Mouse (Mus musculus) neural tube, embryonic 12.5 days (tissue): ENCODE data around the gene Cldn7. TPM values are rescaled to one million over a fixed set of nuclear protein-coding genes. Genes with fewer than 3 reads are reported as not detected.
"Not testable (repeated sequence)": the region's sequence is repeated elsewhere in the genome, so short reads cannot be mapped to it uniquely, and the experiment has no call there.

Source experiments
- ATAC-seq: fragments of 200-750 bp; cut with Nextera tagmentation; 2 replicates; pipeline ENCODE4 v1.8.0; 2017; ENCODE audit warnings: low read depth, mild to moderate bottlenecking, moderate TSS enrichment, moderate library complexity; ENCODE audit not compliant: low FRiP score
- H3K27ac ChIP-seq: fragments of 300-500 bp; sonication (generic); 2 replicates; pipeline ENCODE4 v1.5.1; 2016
- H3K27me3 ChIP-seq: fragments of 300-500 bp; sonication (generic); replicated peaks from 2 replicates; pipeline ENCODE4 v1.6.1; 2016; ENCODE audit warnings: mild to moderate bottlenecking
- H3K36me3 ChIP-seq: fragments of 300-500 bp; sonication (generic); 2 replicates; pipeline ENCODE4 v1.6.1; 2016; ENCODE audit warnings: mild to moderate bottlenecking
- H3K4me1 ChIP-seq: fragments of 300-500 bp; sonication (generic); 2 replicates; pipeline ENCODE4 v1.6.1; 2016
- H3K4me2 ChIP-seq: fragments of 300-500 bp; sonication (generic); replicated peaks from 2 replicates; pipeline ENCODE4 v1.6.1; 2016; ENCODE audit warnings: mild to moderate bottlenecking
- H3K4me3 ChIP-seq: fragments of 300-500 bp; sonication (generic); 2 replicates; pipeline ENCODE4 v1.5.1; 2016
- H3K9ac ChIP-seq: fragments of 300-500 bp; sonication (generic); 2 replicates; pipeline ENCODE4 v1.6.1; 2016; ENCODE audit warnings: mild to moderate bottlenecking
- H3K9me3 ChIP-seq: fragments of 300-500 bp; sonication (generic); 2 replicates; pipeline ENCODE4 v1.6.1; 2016; ENCODE audit warnings: mild to moderate bottlenecking
- WGBS: fragments of 180-500 bp; shearing (Covaris S2); methylation state at CpG from one replicate; pipeline ENCODE4 v1.1.7; 2016; 5-methylcytosine and 5-hydroxymethylcytosine counted together
- polyA plus RNA-seq: library from polyadenylated mRNA; unstranded; fragments of >200 nt; fragmentation: Nextera tagmentation; extraction: Ambion mirVana; gene quantifications from 2 replicates; pipeline ENCODE4 v1.2.1, GENCODE M21; 2016

Cldn7 gene
- polyA plus RNA-seq, 1 experiment from 2014 or later = 2.1 TPM

DNA sequence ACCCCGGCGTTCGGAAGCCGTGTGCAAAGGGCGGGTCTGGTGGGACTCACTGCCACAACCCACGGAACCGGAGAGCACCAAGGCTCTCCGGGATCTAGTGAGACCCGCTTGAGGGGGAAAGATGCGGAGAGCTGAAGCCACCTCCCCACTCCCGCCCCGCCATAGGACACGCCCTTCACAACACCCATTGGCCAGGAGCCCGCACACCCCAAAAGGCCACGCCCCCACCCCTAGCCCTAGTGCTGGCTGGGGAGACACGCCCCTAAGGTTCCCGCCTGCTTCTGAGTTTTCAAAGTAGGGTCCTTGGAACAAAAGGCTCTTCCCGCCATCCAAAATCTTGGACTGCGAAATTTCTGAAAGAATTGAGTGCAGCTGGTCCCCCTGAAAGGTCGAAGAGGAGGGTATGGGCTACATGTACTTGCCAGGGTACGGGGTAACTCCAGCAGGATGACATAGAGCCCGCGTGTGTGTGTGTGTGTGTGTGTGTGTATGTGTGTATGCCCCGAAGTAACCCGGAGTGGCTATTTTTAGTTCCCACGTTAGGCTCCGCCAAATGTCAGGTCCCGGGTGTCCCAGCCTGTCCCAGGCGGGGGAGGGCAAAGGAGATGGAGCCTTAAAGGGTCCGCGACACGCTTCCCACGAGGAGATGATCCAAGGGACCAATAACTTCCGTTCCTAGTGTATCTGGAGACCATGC, 16.4 kb upstream of the Cldn7 start, which contains the start of gene Slc2a4:
Slc2a4 (minus strand) TSS at position 123 of the 697 bp plus-strand sequence.
- H3K4me1 ChIP-seq = peaks cover 9% of the 10 kb centered on the region

DNA sequence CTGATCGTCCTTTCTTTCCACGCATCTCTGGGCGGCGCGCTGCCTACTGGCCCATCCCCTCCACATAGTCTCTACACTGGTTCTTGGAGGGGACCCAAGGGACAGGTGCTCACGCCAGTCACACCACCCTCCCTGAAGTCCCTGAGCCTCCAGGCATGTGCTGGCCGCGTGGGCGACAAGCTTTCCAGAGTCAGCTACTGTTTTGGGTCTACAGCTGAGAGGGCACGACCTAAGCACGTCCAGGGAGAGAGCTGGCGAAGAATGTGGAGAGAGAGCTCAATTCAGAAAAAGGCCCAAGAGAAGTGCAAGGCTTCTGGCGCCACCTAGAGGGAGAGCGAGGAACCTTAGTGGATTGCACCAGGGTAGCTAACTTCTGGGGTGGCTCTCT, 15.8 kb upstream of the Cldn7 start:
- Histone ChIP-seq H3K4me1 (peaks cover 9% of the 10 kb centered on the region), H3K4me2 (peak overlapping the region; percentile 62), H3K27me3 (0 out of 2 replicates have a peak, but pooled peaks cover 5% of the 10 kb centered on the region), H3K9ac (peak overlapping the region; percentile 30), H3K27ac (no peak overlapping the region), H3K9me3 (no peaks in the 10 kb centered on the region), H3K36me3 (peaks cover 13% of the 10 kb centered on the region; the same call in 1 of the 2 replicates), H3K4me3 (peak overlapping the region; percentile 41)
- under 1% methylated on average over 14 of the region's 14 CpGs for WGBS
- peak; percentile 48 for ATAC-seq

More for the DNA sequence above, 16.4 kb upstream of the Cldn7 start, which contains the start of gene Slc2a4:
- Histone ChIP-seq H3K4me3 (peak within 1 kb of the TSS; percentile 41), H3K27me3 (0 out of 2 replicates have a peak, but pooled peaks cover 5% of the 10 kb centered on the region), H3K36me3 (peaks cover 13% of the 10 kb centered on the region; the same call in 1 of the 2 replicates), H3K9me3 (no peaks in the 10 kb centered on the region), H3K9ac (peak within 1 kb of the TSS; percentile 55), H3K27ac (peak within 1 kb of the TSS; percentile 42; the same call in 1 of the 2 replicates), H3K4me2 (peak within 1 kb of the TSS; percentile 62)
- under 1% methylated on average over 33 of the region's 34 CpGs for WGBS
- peak; percentile 92 for ATAC-seq

DNA sequence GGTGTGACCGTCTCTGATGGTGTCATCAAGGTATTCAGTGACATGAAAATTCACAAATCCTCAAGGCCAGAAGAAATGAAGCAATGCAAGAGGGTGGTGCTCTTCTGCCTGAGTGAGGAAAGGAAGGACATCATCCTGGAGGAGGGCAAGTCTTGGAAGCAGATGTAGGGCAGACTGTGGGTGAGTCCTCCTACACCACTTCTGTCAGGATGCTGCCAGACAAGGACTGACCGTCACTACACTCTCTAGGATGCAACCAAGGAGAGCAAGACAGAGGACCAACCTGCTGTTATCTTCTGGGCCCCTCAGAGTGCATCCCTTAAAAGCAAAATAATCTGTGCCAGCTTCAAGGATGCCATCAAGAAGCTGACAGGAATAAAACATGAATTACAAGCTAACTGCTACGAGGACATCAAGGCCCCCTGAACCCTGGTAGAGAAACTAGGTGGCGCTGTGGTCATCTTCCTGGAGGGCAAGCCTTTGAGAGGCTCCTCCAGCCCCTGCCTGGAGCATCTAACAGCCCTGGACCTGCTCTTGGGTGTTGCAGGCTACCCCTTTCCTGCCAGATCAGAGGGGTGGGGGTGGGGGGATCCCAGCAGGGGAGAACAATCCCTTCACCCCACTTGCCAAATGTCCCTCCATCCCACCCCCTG, 13.6 kb upstream of the Cldn7 start:
- ATAC-seq = no peak
- Histone ChIP-seq H3K27ac (no peak overlapping the region), H3K4me2 (no peak overlapping the region), H3K27me3 (peaks cover 7% of the 10 kb centered on the region; the same call in 1 of the 2 replicates), H3K4me3 (no peak overlapping the region), H3K9ac (no peak overlapping the region), H3K4me1 (peaks cover 9% of the 10 kb centered on the region), H3K36me3 (no peaks in the 10 kb centered on the region), H3K9me3 (no peaks in the 10 kb centered on the region)
- 47% methylated on average over 4 of the region's 4 CpGs for WGBS

DNA sequence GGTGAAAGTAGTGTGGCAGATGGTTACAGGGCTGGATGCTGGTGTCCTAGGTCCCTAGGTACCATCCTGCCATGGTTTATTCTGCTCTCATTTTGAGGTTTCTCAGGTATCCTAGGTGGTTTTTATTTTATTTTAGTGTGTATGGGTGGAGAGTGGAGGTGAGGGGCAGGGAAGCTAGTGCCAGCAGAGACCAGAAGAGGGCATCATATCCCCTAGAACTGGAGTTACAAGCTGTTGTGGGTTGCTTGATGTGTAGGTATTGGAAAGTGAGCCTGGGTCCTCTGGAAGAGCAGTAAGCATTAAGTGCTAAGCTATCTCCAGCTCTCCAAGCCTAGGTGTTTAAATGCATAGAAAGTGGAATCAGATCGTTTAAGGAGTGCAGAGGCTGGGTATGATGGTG, 12.3 kb upstream of the Cldn7 start:
- 43% methylated on average over 1 of the region's 1 CpGs for WGBS
- no peaks in the 10 kb centered on the region for H3K9me3 ChIP-seq
- no peaks in the 10 kb centered on the region for H3K36me3 ChIP-seq
- no peak overlapping the region for H3K4me3 ChIP-seq
- peaks cover 7% of the 10 kb centered on the region; the same call in 1 of the 2 replicates for H3K27me3 ChIP-seq
- H3K27ac ChIP-seq = no peak overlapping the region
- no peak for ATAC-seq
- no peak overlapping the region for H3K4me2 ChIP-seq
- peaks cover 6% of the 10 kb centered on the region for H3K4me1 ChIP-seq
- H3K9ac ChIP-seq = no peak overlapping the region

DNA sequence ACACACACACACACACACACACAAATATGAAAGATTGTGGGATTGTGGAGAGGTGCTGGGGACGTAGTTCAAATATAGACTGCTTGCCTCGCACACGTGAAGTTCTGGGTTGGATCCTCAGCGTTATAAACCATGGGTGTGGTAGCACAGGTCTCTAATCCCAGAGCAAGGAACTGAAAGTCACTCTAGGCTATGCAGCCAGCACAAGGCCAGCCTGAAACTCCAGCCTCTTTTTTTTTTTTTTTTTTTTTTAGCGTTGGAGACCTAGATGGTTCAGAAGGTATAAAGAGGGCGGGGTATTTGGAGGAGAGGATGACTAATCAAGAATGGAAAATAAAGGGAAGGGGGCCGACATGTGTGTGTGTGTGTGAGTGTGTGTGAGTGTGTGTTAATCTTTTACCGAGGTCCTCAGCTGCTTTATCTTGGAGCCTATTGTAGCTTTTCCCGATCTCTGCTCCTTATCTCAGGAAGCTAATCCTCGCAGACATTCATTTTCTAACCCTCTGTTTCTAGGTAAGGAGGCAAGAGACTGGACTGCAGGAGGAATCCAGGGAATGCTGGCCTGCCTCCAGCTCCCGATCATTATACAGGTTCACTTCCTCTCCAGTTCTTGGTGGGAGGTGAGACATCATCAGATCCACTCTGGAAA, 11.2 kb upstream of the Cldn7 start:
- ATAC-seq = no peak
- Histone ChIP-seq H3K27ac (no peak overlapping the region), H3K9ac (no peak overlapping the region), H3K4me2 (no peak overlapping the region), H3K4me1 (0 out of 2 replicates have a peak, but pooled peaks cover 2% of the 10 kb centered on the region), H3K4me3 (no peak overlapping the region), H3K36me3 (no peaks in the 10 kb centered on the region), H3K9me3 (no peaks in the 10 kb centered on the region), H3K27me3 (peaks cover 7% of the 10 kb centered on the region; the same call in 1 of the 2 replicates)
- WGBS = 75% methylated on average over 11 of the region's 11 CpGs

DNA sequence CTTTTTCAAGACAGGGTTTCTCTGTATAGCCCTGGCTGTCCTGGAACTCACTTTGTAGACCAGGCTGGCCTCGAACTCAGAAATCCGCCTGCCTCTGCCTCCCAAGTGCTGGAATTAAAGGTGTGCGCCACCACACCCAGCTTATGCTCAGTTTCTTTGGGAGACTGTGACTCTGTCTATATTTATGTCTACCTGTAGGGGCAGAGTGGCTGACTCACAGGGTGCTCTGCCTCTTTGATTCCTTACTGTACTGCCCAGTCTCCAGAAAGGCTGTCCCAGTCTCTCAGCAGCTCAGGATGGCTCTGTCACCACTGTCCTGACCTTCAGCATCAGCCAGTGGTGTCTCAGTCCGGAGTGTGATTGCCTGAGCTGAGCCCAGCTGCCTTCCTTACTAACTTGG, 9.0 kb upstream of the Cldn7 start:
- not testable (repeated sequence) for H3K4me2 ChIP-seq, H3K27ac ChIP-seq, H3K9ac ChIP-seq, H3K9me3 ChIP-seq, H3K4me1 ChIP-seq, ATAC-seq, H3K4me3 ChIP-seq, H3K36me3 ChIP-seq, H3K27me3 ChIP-seq
- WGBS = 81% methylated on average over 4 of the region's 4 CpGs

DNA sequence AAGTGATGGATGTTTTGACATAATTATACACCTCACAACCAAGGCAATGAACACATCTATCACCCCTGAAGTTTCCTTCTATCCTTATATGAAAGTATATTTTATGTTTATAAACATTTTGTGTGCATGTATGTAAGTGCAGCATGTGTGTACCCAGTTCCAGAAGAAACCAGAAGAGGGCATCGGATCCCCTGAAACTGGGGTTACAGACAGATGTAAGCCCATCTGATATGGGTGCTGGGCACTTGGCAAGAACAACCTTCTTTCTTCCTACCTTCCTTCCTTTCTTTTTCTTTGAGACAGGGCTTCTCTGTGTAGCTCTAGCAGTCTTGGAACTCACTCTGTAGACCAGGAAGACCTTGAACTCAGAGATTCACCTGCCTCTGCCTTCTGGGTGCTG, 8.4 kb upstream of the Cldn7 start:
- WGBS = 74% methylated on average over 1 of the region's 1 CpGs

DNA sequence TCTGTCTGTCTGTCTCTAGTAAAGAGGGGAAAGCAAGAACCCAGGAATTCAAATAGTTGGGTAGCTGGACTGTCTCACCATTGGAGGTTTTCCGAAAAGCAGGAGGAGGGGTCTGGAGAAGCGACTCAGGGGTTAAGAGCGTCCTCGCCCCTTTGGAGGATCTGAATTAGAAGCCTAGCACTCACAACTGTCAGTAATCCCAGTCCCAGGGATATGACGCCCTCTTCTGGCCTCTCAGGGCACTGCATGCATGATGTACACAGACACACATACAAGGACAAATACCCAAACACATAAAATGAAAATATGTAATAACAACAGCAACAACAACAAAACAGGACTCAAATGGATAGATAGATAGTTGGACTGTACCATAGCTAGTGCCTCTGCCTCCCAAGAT, 4.0 kb upstream of the Cldn7 start:
- Histone ChIP-seq H3K4me2 (no peak overlapping the region), H3K4me3 (no peak overlapping the region), H3K36me3 (no peaks in the 10 kb centered on the region), H3K27me3 (peaks cover 43% of the 10 kb centered on the region), H3K4me1 (peaks cover 5% of the 10 kb centered on the region; the same call in 1 of the 2 replicates), H3K9ac (no peak overlapping the region), H3K9me3 (no peaks in the 10 kb centered on the region), H3K27ac (no peak overlapping the region)
- 33% methylated on average over 5 of the region's 5 CpGs for WGBS
- no peak for ATAC-seq

More for the DNA sequence above, 8.4 kb upstream of the Cldn7 start:
- Histone ChIP-seq H3K36me3 (no peaks in the 10 kb centered on the region), H3K9me3 (no peaks in the 10 kb centered on the region), H3K27ac (no peak overlapping the region), H3K4me1 (no peaks in the 10 kb centered on the region), H3K27me3 (peaks cover 5% of the 10 kb centered on the region; the same call in 1 of the 2 replicates), H3K4me3 (no peak overlapping the region), H3K9ac (no peak overlapping the region), H3K4me2 (no peak overlapping the region)
- ATAC-seq = no peak

DNA sequence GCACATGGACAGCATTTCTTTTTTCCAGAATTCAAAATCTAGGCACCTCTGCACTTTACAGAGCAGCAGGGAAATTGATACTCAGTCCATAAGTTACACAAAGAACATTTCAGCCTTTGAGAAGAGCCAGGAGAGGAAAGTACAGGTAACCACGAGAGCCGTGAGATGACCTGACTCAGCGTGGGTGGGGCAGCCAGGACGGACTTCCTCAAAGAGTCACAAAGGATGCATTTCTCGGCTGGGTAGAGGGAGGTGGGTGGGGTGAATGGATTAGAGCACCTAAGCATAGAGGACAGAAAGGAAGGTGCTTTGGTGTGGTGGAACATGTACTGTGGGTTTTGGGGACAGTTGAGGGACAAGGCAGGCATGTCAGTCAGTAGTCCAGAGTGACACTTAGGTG, 2.7 kb upstream of the Cldn7 start:
- Histone ChIP-seq H3K4me3 (no peak overlapping the region), H3K4me2 (no peak overlapping the region), H3K27ac (no peak overlapping the region), H3K4me1 (peaks cover 14% of the 10 kb centered on the region), H3K9ac (no peak overlapping the region), H3K9me3 (no peaks in the 10 kb centered on the region), H3K27me3 (peaks cover 52% of the 10 kb centered on the region), H3K36me3 (no peaks in the 10 kb centered on the region)
- WGBS = 44% methylated on average over 5 of the region's 5 CpGs
- ATAC-seq = no peak

DNA sequence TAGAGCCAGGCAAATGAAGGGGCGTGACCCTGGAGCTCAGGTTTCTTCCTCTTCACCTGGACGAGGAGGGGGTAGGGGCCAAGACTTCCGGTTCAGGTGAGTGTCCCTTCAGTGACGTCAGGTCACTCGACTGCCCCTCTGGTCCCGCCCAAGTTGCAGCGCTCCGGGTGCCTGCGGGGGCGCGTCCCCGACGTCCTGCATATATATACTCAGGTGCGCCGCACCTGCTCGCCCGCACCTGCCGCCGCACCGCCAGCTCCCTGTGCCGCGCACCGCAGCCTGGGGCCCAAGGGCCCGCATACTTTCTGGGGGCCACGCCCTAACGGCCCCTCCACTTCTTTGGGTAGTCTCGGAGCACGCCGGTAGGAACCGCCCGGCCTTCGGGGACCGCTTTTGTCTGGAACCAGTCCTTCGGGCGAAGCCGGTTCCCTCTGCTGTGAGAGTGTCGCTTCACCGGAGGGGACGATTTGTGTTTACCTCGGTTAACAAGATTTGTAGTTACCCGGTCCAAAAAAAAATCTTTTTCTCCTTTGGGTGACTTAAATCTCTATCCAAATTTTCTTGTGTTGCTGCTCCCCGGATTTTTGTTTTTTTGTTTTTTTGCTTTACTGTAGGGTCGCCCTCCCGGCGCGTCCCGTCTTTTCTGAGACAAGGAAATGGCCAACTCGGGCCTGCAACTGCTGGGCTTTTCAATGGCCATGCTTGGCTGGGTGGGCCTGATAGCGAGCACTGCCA, 859 bp downstream of the Cldn7 start:
- peak overlapping the region; percentile 11 for H3K4me3 ChIP-seq
- H3K36me3 ChIP-seq = peaks cover 25% of the 10 kb centered on the region
- H3K4me1 ChIP-seq = peaks cover 15% of the 10 kb centered on the region
- ATAC-seq = no peak
- WGBS = 2% methylated on average over 49 of the region's 49 CpGs
- no peaks in the 10 kb centered on the region for H3K9me3 ChIP-seq
- no peak overlapping the region for H3K27ac ChIP-seq
- H3K9ac ChIP-seq = no peak overlapping the region
- H3K4me2 ChIP-seq = peak overlapping the region; percentile 55
- peaks cover 71% of the 10 kb centered on the region for H3K27me3 ChIP-seq

DNA sequence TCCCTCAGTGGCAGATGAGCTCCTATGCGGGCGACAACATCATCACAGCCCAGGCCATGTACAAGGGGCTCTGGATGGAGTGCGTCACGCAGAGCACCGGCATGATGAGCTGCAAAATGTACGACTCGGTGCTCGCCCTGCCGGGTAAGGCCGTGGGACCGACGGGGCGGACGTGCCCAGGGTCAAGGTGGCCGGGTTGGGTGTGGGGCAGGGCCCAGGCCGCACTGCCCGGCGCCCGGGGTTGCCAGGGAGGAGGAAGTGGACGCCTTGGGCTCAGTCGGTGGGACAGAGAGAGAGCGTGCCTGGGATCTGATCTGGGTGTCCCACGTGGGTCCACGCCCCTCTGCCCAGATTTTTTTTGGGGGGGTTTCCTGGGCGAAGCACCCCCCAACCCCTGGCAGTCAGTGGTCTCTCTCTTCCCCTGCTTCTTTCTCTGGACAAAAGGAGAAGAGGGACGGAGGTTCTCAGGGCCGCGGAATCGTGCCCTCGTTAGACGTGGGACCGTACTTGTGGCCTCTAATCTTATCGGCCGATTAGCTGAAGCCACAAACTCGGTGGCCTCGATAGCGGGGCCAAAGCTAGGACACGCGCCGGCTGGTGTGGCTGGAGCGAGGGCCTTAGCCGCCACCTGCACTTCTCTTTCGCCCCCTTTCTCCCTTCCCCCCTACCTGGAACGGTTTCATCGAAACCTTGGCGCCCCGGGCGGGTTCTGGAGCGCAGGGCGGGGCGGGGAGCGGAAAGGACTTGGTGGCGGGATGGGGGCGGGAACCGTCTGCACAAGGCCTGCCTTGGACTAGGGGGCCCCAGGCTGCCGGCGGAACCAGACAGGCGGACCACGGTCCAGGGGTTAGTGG, 1.7 kb downstream of the Cldn7 start:
- WGBS = 2% methylated on average over 59 of the region's 59 CpGs
- no peaks in the 10 kb centered on the region for H3K9me3 ChIP-seq
- H3K27ac ChIP-seq = no peak overlapping the region

More for the DNA sequence above, 1.7 kb downstream of the Cldn7 start:
- H3K4me1 ChIP-seq = peaks cover 15% of the 10 kb centered on the region
- H3K9ac ChIP-seq = peak overlapping the region; percentile 42
- peak overlapping the region; percentile 55 for H3K4me2 ChIP-seq
- H3K36me3 ChIP-seq = peaks cover 28% of the 10 kb centered on the region
- peaks cover 71% of the 10 kb centered on the region for H3K27me3 ChIP-seq
- ATAC-seq = no peak
- H3K4me3 ChIP-seq = peak overlapping the region; percentile 19
